Mouse (Mus musculus) ovary, adult 18-20 months (tissue): Measurements from ENCODE around the gene Proser3.
"Not testable (repeated sequence)": the region's sequence is repeated elsewhere in the genome, so short reads cannot be mapped to it uniquely, and the experiment has no call there.

Experiments used
- DNase-seq: peaks from one replicate; pipeline ENCODE4 v3.0.0; 2022; ENCODE audit warnings: low spot score, mixed read lengths

The Proser3 gene

GRCm38 (mm10) chr7:30544327-30544726 is 7.8 kb downstream of the Proser3 start:
- no peak for DNase-seq

GRCm38 (mm10) chr7:30540572-30540971 is 11.5 kb downstream of the Proser3 start:
- DNase-seq: no peak

- peak; percentile 94 for DNase-seq
Measured at GRCm38 (mm10) chr7:30534633-30535577, 17.2 kb downstream of the Proser3 start, which contains the start of gene Arhgap33. Gene Arhgap33 (minus strand): TSS chr7:30535060.

- DNase-seq: no peak
Measured at GRCm38 (mm10) chr7:30533941-30534632, 18.0 kb downstream of the Proser3 start.

GRCm38 (mm10) chr7:30532931-30533330 is 19.2 kb downstream of the Proser3 start:
- DNase-seq: no peak

- DNase-seq: no peak
Measured at GRCm38 (mm10) chr7:30531291-30531815, 20.7 kb downstream of the Proser3 start.

- DNase-seq: no peak
Measured at GRCm38 (mm10) chr7:30526981-30527380, 25.1 kb downstream of the Proser3 start.

GRCm38 (mm10) chr7:30526399-30526798 is 25.7 kb downstream of the Proser3 start:
- no peak for DNase-seq

GRCm38 (mm10) chr7:30525954-30526353 is 26.1 kb downstream of the Proser3 start:
- no peak for DNase-seq

GRCm38 (mm10) chr7:30524487-30524886 is 27.6 kb downstream of the Proser3 start:
- no peak for DNase-seq

GRCm38 (mm10) chr7:30522871-30523270 is 29.2 kb downstream of the Proser3 start:
- DNase-seq: no peak

- DNase-seq: no peak
Measured at GRCm38 (mm10) chr7:30520856-30521255, 31.2 kb downstream of the Proser3 start.

GRCm38 (mm10) chr7:30520396-30520795 is 31.7 kb downstream of the Proser3 start:
- DNase-seq: no peak

- DNase-seq: no peak
Measured at GRCm38 (mm10) chr7:30518325-30518724, 33.8 kb downstream of the Proser3 start.

- DNase-seq: no peak
Measured at GRCm38 (mm10) chr7:30515003-30515760, 36.9 kb downstream of the Proser3 start.

- DNase-seq: no peak
Measured at GRCm38 (mm10) chr7:30508061-30508460, 44.0 kb downstream of the Proser3 start.

- DNase-seq: not testable (repeated sequence)
Measured at GRCm38 (mm10) chr7:30501159-30501558, 50.9 kb downstream of the Proser3 start.

- DNase-seq: peak; percentile 40
Measured at GRCm38 (mm10) chr7:30495506-30496042, 56.5 kb downstream of the Proser3 start.

GRCm38 (mm10) chr7:30493401-30493931 is 58.6 kb downstream of the Proser3 start, which contains the start of gene Prodh2:
Gene Prodh2 (plus strand): TSS chr7:30493622.
- DNase-seq: no peak

- DNase-seq: no peak
Measured at GRCm38 (mm10) chr7:30492765-30493164, 59.3 kb downstream of the Proser3 start.

- no peak for DNase-seq
Measured at GRCm38 (mm10) chr7:30490957-30491307, 61.2 kb downstream of the Proser3 start.
